Mouse (Mus musculus) midbrain, embryonic 16.5 days (tissue): Measurements from ENCODE around the gene Adamts9. TPM values are rescaled to one million over a fixed set of nuclear protein-coding genes. Genes with fewer than 3 reads are reported as not detected.

Source experiments
- ATAC-seq: fragments of 200-750 bp; cut with Nextera tagmentation; 2 replicates; pipeline ENCODE4 v1.8.0; 2017; ENCODE audit warnings: moderate TSS enrichment
- H3K27ac ChIP-seq: fragments of 300-500 bp; sonication (generic); 2 replicates; pipeline ENCODE4 v1.5.1; 2014; ENCODE audit warnings: mild to moderate bottlenecking, low read length, mixed read lengths
- H3K27me3 ChIP-seq: fragments of 300-500 bp; sonication (generic); 2 replicates; pipeline ENCODE4 v1.6.1; 2014; ENCODE audit warnings: low read depth, low read length, mixed read lengths; ENCODE audit not compliant: control insufficient read depth, insufficient read depth
- H3K36me3 ChIP-seq: fragments of 300-500 bp; sonication (generic); 2 replicates; pipeline ENCODE4 v1.6.1; 2014; ENCODE audit warnings: mild to moderate bottlenecking, low read length, moderate library complexity, mixed read lengths; ENCODE audit not compliant: control insufficient read depth, insufficient read depth
- H3K4me1 ChIP-seq: fragments of 300-500 bp; sonication (generic); 2 replicates; pipeline ENCODE4 v1.6.1; 2014; ENCODE audit warnings: mild to moderate bottlenecking, low read length, mixed read lengths; ENCODE audit not compliant: control insufficient read depth, insufficient read depth
- H3K4me2 ChIP-seq: fragments of 300-500 bp; sonication (generic); 2 replicates; pipeline ENCODE4 v1.6.1; 2014; ENCODE audit warnings: mild to moderate bottlenecking, low read length, mixed read lengths
- H3K4me3 ChIP-seq: fragments of 300-500 bp; sonication (generic); 2 replicates; pipeline ENCODE4 v1.5.1; 2014; ENCODE audit warnings: low read depth, mild to moderate bottlenecking, low read length, moderate library complexity, mixed read lengths
- H3K9ac ChIP-seq: fragments of 300-500 bp; sonication (generic); 2 replicates; pipeline ENCODE4 v1.6.1; 2014; ENCODE audit warnings: low read depth, low read length, mixed read lengths
- H3K9me3 ChIP-seq: fragments of 300-500 bp; sonication (generic); replicated peaks from 2 replicates; pipeline ENCODE4 v1.6.1; 2014; ENCODE audit warnings: mild to moderate bottlenecking, low read length, mixed read lengths; ENCODE audit not compliant: control insufficient read depth, poor library complexity, severe bottlenecking
- WGBS: fragments of 180-500 bp; shearing (Covaris S2); extraction: QIAGEN DNeasy Blood & Tissue Kit; methylation state at CpG from one replicate; pipeline ENCODE4 v1.1.7; 2014; 5-methylcytosine and 5-hydroxymethylcytosine counted together
- polyA plus RNA-seq: library from polyadenylated mRNA; unstranded; fragments of >200 nt; fragmentation: Nextera tagmentation; extraction: Ambion mirVana; gene quantifications from 2 replicates; pipeline ENCODE4 v1.2.1, GENCODE M21; 2015

The Adamts9 gene
- 1.0 and 1.3 TPM in 2 replicates for polyA plus RNA-seq

GRCm38 (mm10) chr6:92943057-92943781 lies at the start of gene Adamts9:
Gene Adamts9, minus strand, starts transcription at chr6:92943492.
- Histone ChIP-seq H3K36me3 (no peaks in the 10 kb centered on the region), H3K9me3 (no peaks in the 10 kb centered on the region; the same call in 1 of the 2 replicates), H3K27ac (no peak within 1 kb of the TSS), H3K4me1 (peaks cover 29% of the 10 kb centered on the region), H3K4me3 (peak within 1 kb of the TSS; percentile 52), H3K9ac (peak within 1 kb of the TSS; percentile 62), H3K4me2 (peak within 1 kb of the TSS; percentile 87), H3K27me3 (peaks cover 39% of the 10 kb centered on the region)
- ATAC-seq = peak; percentile 67
- WGBS = under 1% methylated on average over 55 of the region's 68 CpGs

DNA sequence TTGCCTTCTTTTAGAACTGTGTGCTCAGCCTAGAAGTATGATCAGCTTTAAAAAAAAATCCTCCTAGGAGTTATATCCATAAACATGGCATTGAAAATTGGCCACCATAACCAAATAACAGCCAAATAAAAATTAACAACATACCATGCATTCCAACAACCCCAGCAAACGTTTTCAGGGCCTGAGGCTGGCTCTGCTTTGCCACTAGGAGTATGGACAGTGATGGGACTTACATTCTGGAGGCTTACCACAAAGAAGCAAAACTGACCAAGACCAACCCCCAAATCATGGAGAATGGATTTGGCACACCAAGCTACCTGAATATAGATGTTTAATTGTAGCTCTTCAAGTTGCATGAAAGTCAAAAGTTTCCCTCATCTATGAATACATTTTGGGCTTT lies 48.3 kb upstream of the Adamts9 start:
- no peaks in the 10 kb centered on the region for H3K36me3 ChIP-seq
- no peaks in the 10 kb centered on the region for H3K4me1 ChIP-seq
- H3K9ac ChIP-seq = no peak overlapping the region
- H3K4me3 ChIP-seq = no peak overlapping the region
- H3K27ac ChIP-seq = no peak overlapping the region
- no peaks in the 10 kb centered on the region for H3K27me3 ChIP-seq
- H3K9me3 ChIP-seq = no peaks in the 10 kb centered on the region
- no peak for ATAC-seq
- 37% methylated on average over 1 of the region's 1 CpGs for WGBS
- H3K4me2 ChIP-seq = no peak overlapping the region

DNA sequence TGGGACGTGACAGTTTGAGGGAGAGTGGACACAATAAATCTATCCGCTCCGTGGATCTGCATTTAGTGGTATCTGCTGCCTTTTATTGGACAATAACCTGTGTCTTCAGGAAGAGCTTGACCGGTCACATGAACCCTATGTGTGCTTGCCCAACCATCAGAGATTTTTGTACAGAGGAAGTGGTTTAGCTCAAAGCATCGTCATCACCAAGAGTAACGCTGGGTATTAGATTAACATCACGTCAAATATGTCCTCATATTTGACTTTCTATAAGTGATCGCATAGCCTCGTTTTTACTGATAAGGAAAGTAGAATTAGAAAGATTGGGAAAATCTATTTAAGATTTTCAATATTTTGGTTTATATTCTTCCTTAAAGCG lies 45.3 kb upstream of the Adamts9 start:
- ATAC-seq = no peak
- WGBS = 87% methylated on average over 10 of the region's 10 CpGs

GRCm38 (mm10) chr6:92987846-92988619 lies 44.7 kb upstream of the Adamts9 start:
- Histone ChIP-seq H3K4me2 (no peak overlapping the region), H3K27ac (no peak overlapping the region), H3K9ac (no peak overlapping the region), H3K9me3 (no peaks in the 10 kb centered on the region), H3K4me1 (no peaks in the 10 kb centered on the region), H3K4me3 (no peak overlapping the region), H3K27me3 (no peaks in the 10 kb centered on the region), H3K36me3 (no peaks in the 10 kb centered on the region)
- no peak for ATAC-seq
- WGBS = 84% methylated on average over 14 of the region's 14 CpGs

More for the DNA sequence above, 45.3 kb upstream of the Adamts9 start:
- Histone ChIP-seq H3K4me1 (no peaks in the 10 kb centered on the region), H3K9ac (no peak overlapping the region), H3K4me2 (no peak overlapping the region), H3K36me3 (no peaks in the 10 kb centered on the region), H3K27ac (no peak overlapping the region), H3K27me3 (no peaks in the 10 kb centered on the region), H3K9me3 (no peaks in the 10 kb centered on the region), H3K4me3 (no peak overlapping the region)

GRCm38 (mm10) chr6:92987366-92987765 lies 44.1 kb upstream of the Adamts9 start:
- no peaks in the 10 kb centered on the region for H3K36me3 ChIP-seq
- H3K9me3 ChIP-seq = no peaks in the 10 kb centered on the region
- no peaks in the 10 kb centered on the region for H3K4me1 ChIP-seq
- H3K27me3 ChIP-seq = no peaks in the 10 kb centered on the region
- H3K4me2 ChIP-seq = no peak overlapping the region
- H3K4me3 ChIP-seq = no peak overlapping the region
- ATAC-seq = no peak
- WGBS = 87% methylated on average over 9 of the region's 9 CpGs
- no peak overlapping the region for H3K27ac ChIP-seq
- no peak overlapping the region for H3K9ac ChIP-seq

GRCm38 (mm10) chr6:92983421-92983820 lies 40.1 kb upstream of the Adamts9 start:
- no peak for ATAC-seq
- WGBS = 65% methylated on average over 7 of the region's 7 CpGs
- no peaks in the 10 kb centered on the region for H3K9me3 ChIP-seq

DNA sequence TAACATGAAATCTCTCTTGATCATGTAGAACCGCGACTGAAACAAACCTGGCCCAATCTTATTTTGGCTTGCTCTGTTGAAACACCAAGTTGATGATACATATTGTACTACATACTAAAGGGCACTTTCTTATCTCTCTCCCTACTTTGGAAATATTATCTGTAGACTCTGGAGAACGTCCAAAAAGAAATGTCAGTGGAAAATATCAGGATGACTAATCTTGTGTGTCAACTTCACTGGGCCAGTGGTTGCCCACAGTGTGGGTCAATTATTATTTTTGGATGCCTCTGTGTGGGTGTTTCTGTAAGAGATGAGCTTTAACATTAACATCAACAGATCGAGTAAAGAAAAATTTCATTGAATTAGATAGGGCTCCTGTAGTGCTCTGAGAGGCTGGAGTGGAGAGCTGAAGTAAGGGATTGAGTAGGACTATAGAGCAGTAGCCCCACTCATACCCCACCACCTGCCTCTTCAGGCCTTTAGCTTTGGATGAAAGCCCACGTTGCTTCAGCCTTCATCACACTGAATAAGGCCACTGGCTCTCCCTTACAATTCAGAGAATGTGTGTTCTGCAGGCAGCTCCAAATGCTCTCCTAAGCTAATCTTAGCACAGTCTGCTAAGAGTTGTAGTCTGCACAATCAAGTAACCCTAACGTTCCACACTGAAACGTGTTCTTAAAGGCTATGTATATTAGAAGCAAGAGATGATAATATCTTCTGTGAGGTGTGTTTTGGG lies 38.3 kb upstream of the Adamts9 start:
- H3K4me2 ChIP-seq = no peak overlapping the region
- H3K4me3 ChIP-seq = no peak overlapping the region
- no peaks in the 10 kb centered on the region for H3K36me3 ChIP-seq
- H3K9me3 ChIP-seq = no peaks in the 10 kb centered on the region
- 86% methylated on average over 7 of the region's 7 CpGs for WGBS
- no peak overlapping the region for H3K9ac ChIP-seq
- no peaks in the 10 kb centered on the region for H3K4me1 ChIP-seq
- H3K27ac ChIP-seq = no peak overlapping the region
- no peak for ATAC-seq
- H3K27me3 ChIP-seq = no peaks in the 10 kb centered on the region

More at GRCm38 (mm10) chr6:92983421-92983820, 40.1 kb upstream of the Adamts9 start:
- H3K4me3 ChIP-seq = no peak overlapping the region
- H3K27ac ChIP-seq = no peak overlapping the region
- no peaks in the 10 kb centered on the region for H3K36me3 ChIP-seq
- H3K9ac ChIP-seq = no peak overlapping the region
- H3K27me3 ChIP-seq = no peaks in the 10 kb centered on the region
- no peak overlapping the region for H3K4me2 ChIP-seq
- no peaks in the 10 kb centered on the region for H3K4me1 ChIP-seq

DNA sequence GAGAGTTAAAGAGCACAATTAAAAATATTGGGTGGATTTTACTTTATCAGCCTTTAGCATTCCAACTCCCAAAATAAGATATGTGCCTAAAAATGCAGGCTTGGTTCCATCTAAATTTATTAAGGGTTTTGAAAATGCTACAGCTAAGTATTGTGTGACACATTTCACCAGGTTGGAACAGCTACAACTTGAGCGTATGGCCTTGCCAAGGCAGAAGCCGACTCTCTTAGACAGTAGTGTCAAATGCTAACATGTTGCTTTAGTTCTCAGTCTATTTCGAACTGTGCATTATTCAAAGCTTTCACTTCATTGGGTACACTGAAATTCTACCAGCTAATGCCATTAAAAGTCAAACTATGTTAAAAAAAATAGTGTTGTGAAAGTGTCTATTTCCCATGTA lies 30.0 kb upstream of the Adamts9 start:
- ATAC-seq = no peak
- Histone ChIP-seq H3K9me3 (no peaks in the 10 kb centered on the region), H3K27me3 (no peaks in the 10 kb centered on the region; the same call in 1 of the 2 replicates), H3K4me1 (no peaks in the 10 kb centered on the region), H3K4me3 (no peak overlapping the region), H3K9ac (no peak overlapping the region), H3K36me3 (no peaks in the 10 kb centered on the region), H3K4me2 (no peak overlapping the region), H3K27ac (no peak overlapping the region)
- WGBS = 94% methylated on average over 3 of the region's 3 CpGs
